Mouse (Mus musculus) forebrain, embryonic 13.5 days (tissue): ENCODE results near the gene Pole4. TPM values are rescaled to one million over a fixed set of nuclear protein-coding genes. Genes with fewer than 3 reads are reported as not detected.

ENCODE experiments used
- ATAC-seq: fragments of 200-750 bp; cut with Nextera tagmentation; 2 replicates; pipeline ENCODE4 v1.8.0; 2017
- H3K27ac ChIP-seq: fragments of 300-500 bp; sonication (generic); 2 replicates; pipeline ENCODE4 v1.5.1; 2015; ENCODE audit warnings: inconsistent platforms, mild to moderate bottlenecking, moderate library complexity
- H3K27me3 ChIP-seq: fragments of 300-500 bp; sonication (generic); 2 replicates; pipeline ENCODE4 v1.6.1; 2015; ENCODE audit warnings: mild to moderate bottlenecking, inconsistent platforms
- H3K36me3 ChIP-seq: fragments of 300-500 bp; sonication (generic); 2 replicates; pipeline ENCODE4 v1.6.1; 2015; ENCODE audit warnings: mild to moderate bottlenecking, inconsistent platforms; ENCODE audit not compliant: poor library complexity, severe bottlenecking
- H3K4me1 ChIP-seq: fragments of 300-500 bp; sonication (generic); 2 replicates; pipeline ENCODE4 v1.6.1; 2015; ENCODE audit warnings: inconsistent platforms
- H3K4me2 ChIP-seq: fragments of 300-500 bp; sonication (generic); 2 replicates; pipeline ENCODE4 v1.6.1; 2015; ENCODE audit warnings: inconsistent platforms, mild to moderate bottlenecking, moderate library complexity
- H3K4me3 ChIP-seq: fragments of 300-500 bp; sonication (generic); 2 replicates; pipeline ENCODE4 v1.5.1; 2015; ENCODE audit warnings: mild to moderate bottlenecking, inconsistent platforms
- H3K9ac ChIP-seq: fragments of 300-500 bp; sonication (generic); 2 replicates; pipeline ENCODE4 v1.6.1; 2015; ENCODE audit warnings: mild to moderate bottlenecking, inconsistent platforms
- H3K9me3 ChIP-seq: fragments of 300-500 bp; sonication (generic); replicated peaks from 2 replicates; pipeline ENCODE4 v1.6.1; 2016; ENCODE audit warnings: inconsistent platforms
- WGBS: fragments of 180-500 bp; shearing (Covaris S2); methylation state at CpG from one replicate; pipeline ENCODE4 v1.1.7; 2015; 5-methylcytosine and 5-hydroxymethylcytosine counted together
- polyA plus RNA-seq: library from polyadenylated mRNA; unstranded; fragments of >200 nt; fragmentation: Nextera tagmentation; extraction: Ambion mirVana; gene quantifications from 2 replicates; pipeline ENCODE4 v1.2.1, GENCODE M21; 2015

The Pole4 gene
- polyA plus RNA-seq, 1 experiment from 2014 or later: 95.0 TPM

DNA sequence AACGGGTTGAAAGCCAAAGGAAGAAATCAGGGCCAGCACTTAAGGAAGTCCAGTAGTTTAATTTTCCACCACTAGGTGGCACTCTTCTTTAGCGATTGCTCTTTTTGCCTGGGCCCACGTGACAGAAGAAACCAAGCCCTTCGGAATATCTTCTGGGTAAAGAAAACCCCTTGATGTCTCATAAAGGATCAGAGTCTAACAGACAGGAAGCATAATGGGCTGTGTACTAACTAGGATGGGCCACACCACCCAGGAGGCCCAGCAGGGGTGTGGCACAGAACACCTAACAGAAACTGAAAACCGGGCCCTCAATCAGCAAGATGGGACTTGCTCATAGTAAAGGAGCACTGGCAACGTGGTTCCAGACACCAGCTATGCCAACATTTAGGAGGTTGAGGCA, 35.1 kb upstream of the Pole4 start:
- 30% methylated on average over 6 of the region's 6 CpGs for WGBS
- Histone ChIP-seq H3K9me3 (no peaks in the 10 kb centered on the region), H3K27ac (no peak overlapping the region), H3K4me3 (no peak overlapping the region), H3K4me1 (no peaks in the 10 kb centered on the region), H3K4me2 (peak overlapping the region; percentile 28; the same call in 1 of the 2 replicates), H3K27me3 (no peaks in the 10 kb centered on the region), H3K9ac (no peak overlapping the region), H3K36me3 (peaks cover 43% of the 10 kb centered on the region)
- ATAC-seq: peak; percentile 79

DNA sequence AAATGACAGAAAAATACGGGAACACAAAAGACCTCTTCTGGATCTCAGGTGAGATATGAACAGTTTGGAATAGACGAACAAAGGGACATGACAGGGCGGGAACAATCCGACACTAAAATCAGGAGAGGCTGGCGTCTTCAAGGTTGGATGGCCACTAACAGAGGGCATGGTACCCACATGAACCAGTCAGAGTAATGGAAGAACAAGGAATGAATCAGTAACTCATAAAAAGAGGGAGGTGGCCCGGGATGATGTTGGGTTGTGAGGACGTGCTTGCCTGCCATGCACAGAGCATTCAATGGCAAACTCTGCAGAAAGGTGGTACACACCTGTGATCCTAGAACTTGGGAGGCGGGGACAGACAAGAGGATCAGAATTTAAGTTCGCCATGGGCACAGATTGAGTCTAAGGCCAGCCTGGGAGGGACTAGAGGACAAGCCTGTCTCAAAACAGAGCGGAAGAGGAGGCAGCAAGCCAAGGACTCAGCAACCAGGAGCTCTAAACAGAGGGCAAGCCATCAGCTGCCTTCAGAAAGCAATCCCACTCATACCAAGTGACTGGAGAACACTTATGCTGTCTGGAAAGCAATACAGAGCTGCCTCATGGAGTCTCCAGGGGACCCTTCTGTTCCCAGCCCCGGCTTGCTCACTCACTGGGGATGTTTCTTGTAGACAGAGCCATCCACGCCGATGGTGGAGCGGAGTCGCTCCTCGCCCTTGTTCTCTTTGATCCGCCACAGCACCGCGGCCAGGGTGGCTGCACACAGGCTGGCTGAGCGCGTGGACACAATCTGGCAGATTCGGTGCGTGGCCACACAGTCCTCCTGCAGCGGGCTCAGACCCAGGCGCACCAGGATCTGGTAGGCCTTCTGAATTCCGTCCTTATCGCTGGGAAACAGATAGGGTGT, 32.7 kb upstream of the Pole4 start:
- Histone ChIP-seq H3K4me2 (no peak overlapping the region), H3K4me3 (no peak overlapping the region), H3K27me3 (no peaks in the 10 kb centered on the region), H3K4me1 (no peaks in the 10 kb centered on the region), H3K9ac (no peak overlapping the region), H3K27ac (no peak overlapping the region), H3K9me3 (no peaks in the 10 kb centered on the region), H3K36me3 (peaks cover 51% of the 10 kb centered on the region)
- ATAC-seq: no peak
- WGBS: 96% methylated on average over 27 of the region's 27 CpGs

DNA sequence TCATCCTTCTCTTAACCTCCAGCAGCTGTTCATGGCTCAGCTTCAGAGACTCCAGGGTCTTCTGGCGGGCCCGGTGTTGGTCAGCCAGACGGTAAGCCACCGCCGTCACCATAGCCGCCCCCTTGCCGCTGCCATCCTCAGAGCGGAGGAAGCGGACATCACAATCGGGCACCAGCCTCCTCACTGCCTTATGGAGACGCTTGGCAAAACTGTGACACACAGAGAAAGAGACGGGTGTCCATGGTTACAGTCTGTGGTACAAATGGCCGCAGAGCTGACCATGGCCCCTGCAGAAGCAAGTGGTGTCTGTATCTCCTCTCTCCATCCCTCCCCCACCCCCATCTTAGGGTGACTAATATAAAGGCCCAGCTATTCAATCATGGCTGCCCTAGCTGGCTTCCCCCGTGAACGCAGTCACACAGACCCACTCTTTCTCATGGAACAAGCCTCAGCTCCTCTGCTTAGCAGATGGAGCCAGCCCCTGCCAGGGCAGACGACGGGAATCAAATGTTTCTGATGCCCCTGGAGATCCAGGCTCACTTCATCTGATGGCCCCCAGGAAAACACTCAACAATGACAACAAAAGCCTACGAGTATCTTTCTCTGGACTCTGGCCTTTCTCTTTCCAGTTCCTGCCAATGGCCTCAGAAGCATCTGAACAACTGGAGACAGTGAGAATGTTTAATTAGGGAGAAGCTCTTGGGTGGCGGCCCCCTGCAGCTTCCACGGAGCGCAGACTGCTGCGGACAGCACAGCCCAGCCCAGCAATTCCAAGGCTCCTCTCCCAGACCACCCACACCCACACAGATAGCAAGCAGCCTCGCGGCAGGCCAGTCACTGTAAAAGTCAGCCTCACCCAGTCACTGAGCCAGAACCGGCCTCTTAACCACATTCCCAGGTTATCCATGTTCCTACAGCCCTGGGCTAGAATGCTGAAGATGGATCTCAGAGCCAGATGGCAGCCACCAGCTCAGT, 31.7 kb upstream of the Pole4 start:
- Histone ChIP-seq H3K4me2 (no peak overlapping the region), H3K27ac (no peak overlapping the region), H3K9me3 (no peaks in the 10 kb centered on the region), H3K9ac (no peak overlapping the region), H3K36me3 (peaks cover 41% of the 10 kb centered on the region), H3K4me3 (no peak overlapping the region), H3K27me3 (no peaks in the 10 kb centered on the region), H3K4me1 (no peaks in the 10 kb centered on the region)
- no peak for ATAC-seq
- WGBS: 88% methylated on average over 25 of the region's 25 CpGs

DNA sequence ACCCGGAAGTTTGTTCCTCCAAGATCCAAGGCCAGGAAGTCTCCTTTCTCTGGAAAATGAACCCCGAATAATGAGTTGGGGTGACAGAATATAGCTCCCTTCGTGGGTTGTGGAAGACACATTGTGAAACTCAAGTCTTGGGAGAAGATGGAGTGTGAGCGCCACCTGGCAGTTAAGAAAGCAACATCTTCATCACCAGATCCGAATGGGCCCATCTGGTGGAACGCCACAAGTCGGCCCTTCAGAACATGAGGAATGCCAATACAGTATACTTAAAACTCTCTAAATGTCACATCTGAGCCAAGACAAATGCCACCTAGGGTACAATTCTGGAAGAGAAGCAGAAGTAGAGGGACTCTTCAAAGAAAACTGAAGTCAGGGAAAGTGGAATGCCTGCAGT, 30.2 kb upstream of the Pole4 start:
- ATAC-seq: no peak
- H3K27ac ChIP-seq: no peak overlapping the region
- H3K9ac ChIP-seq: no peak overlapping the region
- no peak overlapping the region for H3K4me2 ChIP-seq
- WGBS: 85% methylated on average over 7 of the region's 7 CpGs
- H3K27me3 ChIP-seq: no peaks in the 10 kb centered on the region
- H3K4me1 ChIP-seq: no peaks in the 10 kb centered on the region
- H3K36me3 ChIP-seq: peaks cover 50% of the 10 kb centered on the region
- H3K4me3 ChIP-seq: no peak overlapping the region
- H3K9me3 ChIP-seq: no peaks in the 10 kb centered on the region

DNA sequence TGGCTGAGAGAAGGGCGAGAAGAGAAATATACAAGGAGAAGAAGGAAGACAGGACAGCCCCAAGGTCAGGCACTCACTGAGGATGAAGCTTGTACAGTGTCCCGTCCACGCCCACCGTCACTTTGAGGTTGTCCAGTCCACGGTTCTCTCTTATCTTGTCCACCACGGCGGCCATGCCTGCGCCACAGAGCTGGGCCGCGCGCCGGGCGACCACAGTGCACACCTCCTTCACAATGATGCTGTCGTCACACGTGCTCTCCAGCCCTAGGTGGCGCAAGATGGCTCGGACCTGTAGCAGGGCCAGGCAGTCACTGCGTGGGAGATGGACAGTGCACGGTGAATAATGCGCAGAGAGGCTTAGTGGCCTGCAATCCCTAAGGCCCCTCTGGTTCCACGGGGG, 23.5 kb upstream of the Pole4 start:
- Histone ChIP-seq H3K27me3 (no peaks in the 10 kb centered on the region), H3K9ac (no peak overlapping the region), H3K36me3 (peaks cover 67% of the 10 kb centered on the region), H3K9me3 (no peaks in the 10 kb centered on the region), H3K4me3 (no peak overlapping the region), H3K27ac (no peak overlapping the region), H3K4me1 (no peaks in the 10 kb centered on the region), H3K4me2 (no peak overlapping the region)
- ATAC-seq: no peak
- 95% methylated on average over 21 of the region's 21 CpGs for WGBS

DNA sequence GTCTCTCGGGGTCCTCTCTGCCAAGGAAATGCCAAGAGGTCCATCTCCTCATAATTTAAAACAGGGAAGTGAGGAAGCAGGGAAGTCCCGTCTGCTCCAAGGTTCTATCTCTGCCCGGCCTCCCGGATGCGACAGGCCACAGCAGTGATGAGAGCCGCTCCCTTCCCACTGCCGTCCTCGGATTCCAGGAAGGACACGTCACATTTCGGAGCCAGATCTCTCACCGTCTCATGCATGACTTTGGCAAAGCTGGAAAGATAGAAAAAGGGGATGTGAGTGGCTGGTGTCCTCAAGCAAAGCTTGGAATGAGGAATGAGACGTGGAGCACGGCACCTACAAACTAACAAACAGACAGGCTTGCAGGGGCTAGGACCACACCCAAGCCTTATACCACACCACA, 22.0 kb upstream of the Pole4 start:
- H3K9me3 ChIP-seq: no peaks in the 10 kb centered on the region
- no peak overlapping the region for H3K4me3 ChIP-seq
- 96% methylated on average over 13 of the region's 13 CpGs for WGBS
- peaks cover 8% of the 10 kb centered on the region; the same call in 1 of the 2 replicates for H3K4me1 ChIP-seq
- no peaks in the 10 kb centered on the region for H3K27me3 ChIP-seq
- no peak overlapping the region for H3K27ac ChIP-seq
- H3K36me3 ChIP-seq: peaks cover 63% of the 10 kb centered on the region
- no peak overlapping the region for H3K4me2 ChIP-seq
- H3K9ac ChIP-seq: no peak overlapping the region
- ATAC-seq: no peak

DNA sequence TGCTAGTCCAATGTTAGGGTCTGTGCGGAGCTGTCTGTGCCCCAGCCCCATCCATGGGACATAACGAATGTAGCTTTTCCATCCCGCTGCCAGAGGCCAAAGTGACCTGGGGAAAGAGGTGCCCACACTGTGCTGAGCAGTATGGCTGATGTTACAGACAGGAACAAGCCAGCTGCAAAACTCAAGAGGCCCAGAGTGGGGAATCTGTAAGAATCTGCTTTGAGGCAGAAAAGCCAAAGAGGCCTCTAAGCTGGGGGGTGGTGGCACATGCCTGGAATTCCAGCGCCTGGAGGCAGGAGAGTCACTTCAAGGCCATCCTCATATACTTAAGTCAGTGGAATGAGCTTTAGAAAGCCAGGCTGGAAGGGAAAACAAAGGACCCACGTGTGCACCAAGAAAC, 18.2 kb upstream of the Pole4 start:
- Histone ChIP-seq H3K27ac (peak overlapping the region; percentile 15; the same call in 1 of the 2 replicates), H3K4me1 (peaks cover 8% of the 10 kb centered on the region; the same call in 1 of the 2 replicates), H3K4me2 (no peak overlapping the region), H3K4me3 (no peak overlapping the region), H3K9ac (no peak overlapping the region), H3K27me3 (no peaks in the 10 kb centered on the region), H3K9me3 (no peaks in the 10 kb centered on the region), H3K36me3 (peaks cover 36% of the 10 kb centered on the region)
- WGBS: 37% methylated on average over 5 of the region's 5 CpGs
- ATAC-seq: 0 out of 2 replicates have a peak, but pooled peaks have one; percentile 21

DNA sequence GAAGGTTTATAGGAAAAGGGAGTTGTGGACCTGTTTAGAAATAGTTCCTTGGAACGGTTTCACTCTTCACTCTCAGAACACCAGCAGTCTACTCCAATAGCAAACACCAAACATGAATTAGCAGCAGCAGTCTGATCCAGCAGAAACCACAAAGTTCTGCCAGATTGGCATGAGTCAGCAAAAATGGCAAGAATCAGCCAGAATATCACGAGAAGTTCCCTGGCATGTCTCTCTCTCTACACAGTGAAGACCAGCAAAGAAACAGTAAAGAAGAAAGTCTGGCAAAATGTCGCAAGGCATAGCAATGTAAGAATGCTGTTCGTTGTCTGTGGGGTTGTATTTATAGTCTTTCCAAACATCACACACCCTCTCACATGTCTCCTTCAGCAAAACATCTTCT, 11.0 kb upstream of the Pole4 start:
- H3K9me3 ChIP-seq: no peaks in the 10 kb centered on the region
- H3K4me2 ChIP-seq: no peak overlapping the region
- H3K36me3 ChIP-seq: no peaks in the 10 kb centered on the region
- H3K4me1 ChIP-seq: no peaks in the 10 kb centered on the region
- no peaks in the 10 kb centered on the region for H3K27me3 ChIP-seq
- 91% methylated on average over 4 of the region's 4 CpGs for WGBS
- H3K9ac ChIP-seq: no peak overlapping the region
- H3K27ac ChIP-seq: no peak overlapping the region
- no peak for ATAC-seq
- no peak overlapping the region for H3K4me3 ChIP-seq

DNA sequence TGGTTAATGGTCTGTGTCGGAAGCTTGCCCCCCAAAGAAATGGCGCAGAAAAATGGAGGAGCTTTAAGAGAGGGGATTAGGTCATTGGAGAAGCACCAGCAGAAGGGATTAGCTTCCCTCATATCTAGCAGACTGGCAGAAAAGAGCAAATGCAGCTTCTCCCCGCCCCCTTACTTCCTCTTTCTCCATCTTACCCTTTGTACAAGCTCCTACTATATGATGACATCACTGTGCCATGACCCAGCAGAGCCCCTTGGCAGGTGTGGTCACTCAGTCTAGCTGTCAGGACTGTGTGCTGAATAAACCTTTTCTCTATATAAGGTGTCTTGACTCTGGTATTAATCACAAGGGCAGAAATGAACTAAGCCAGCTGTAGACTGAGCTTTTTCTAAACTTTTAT, 10.5 kb upstream of the Pole4 start:
- Histone ChIP-seq H3K9me3 (no peaks in the 10 kb centered on the region), H3K4me2 (no peak overlapping the region), H3K4me3 (no peak overlapping the region), H3K27ac (no peak overlapping the region), H3K36me3 (no peaks in the 10 kb centered on the region), H3K27me3 (no peaks in the 10 kb centered on the region), H3K9ac (no peak overlapping the region), H3K4me1 (no peaks in the 10 kb centered on the region)
- 79% methylated on average over 3 of the region's 3 CpGs for WGBS
- ATAC-seq: no peak

DNA sequence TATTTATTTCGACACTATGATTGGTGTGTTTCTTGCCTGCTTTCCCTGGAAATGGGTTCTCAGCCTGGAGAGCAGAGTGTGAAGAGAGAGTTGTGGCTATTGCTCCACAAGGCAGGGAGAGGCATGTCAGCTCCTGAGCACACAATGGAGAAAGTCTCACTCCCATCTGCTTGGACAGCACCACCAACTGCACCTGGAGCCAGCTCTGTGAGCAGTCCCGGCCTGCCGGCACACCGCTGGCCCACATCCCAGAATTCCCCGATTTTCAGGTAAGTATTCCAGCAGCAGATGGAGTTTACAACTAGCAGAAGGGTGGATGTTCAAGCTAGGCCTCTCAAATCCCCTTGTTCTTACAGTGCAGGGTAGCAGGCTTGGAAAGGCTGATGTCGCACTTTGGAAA, 10.1 kb upstream of the Pole4 start:
- H3K27me3 ChIP-seq: no peaks in the 10 kb centered on the region
- no peak for ATAC-seq
- H3K4me1 ChIP-seq: no peaks in the 10 kb centered on the region
- H3K4me3 ChIP-seq: no peak overlapping the region
- no peaks in the 10 kb centered on the region for H3K9me3 ChIP-seq
- H3K27ac ChIP-seq: no peak overlapping the region
- H3K36me3 ChIP-seq: no peaks in the 10 kb centered on the region
- WGBS: 80% methylated on average over 6 of the region's 6 CpGs
- H3K9ac ChIP-seq: no peak overlapping the region
- no peak overlapping the region for H3K4me2 ChIP-seq

DNA sequence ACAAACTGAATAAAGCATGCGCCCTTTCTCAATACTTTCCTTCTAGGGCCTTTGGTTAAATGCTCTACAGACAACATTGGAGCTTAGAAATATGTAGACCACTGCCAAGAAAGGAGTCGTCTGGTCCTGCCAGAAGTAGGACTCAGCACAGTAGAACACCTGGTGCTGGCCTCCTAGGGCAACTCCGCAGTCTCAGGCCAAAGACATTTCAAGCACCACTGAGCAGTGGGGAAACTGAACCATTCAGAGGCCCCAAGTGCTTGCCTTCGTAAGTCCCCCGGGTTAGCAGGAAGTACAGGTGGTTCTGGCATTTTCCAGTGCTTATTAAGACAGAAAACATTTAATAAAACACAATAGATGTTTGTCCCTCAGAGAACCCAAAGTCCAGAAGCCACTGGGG, 9.7 kb upstream of the Pole4 start:
- H3K4me2 ChIP-seq: no peak overlapping the region
- WGBS: 87% methylated on average over 5 of the region's 5 CpGs

DNA sequence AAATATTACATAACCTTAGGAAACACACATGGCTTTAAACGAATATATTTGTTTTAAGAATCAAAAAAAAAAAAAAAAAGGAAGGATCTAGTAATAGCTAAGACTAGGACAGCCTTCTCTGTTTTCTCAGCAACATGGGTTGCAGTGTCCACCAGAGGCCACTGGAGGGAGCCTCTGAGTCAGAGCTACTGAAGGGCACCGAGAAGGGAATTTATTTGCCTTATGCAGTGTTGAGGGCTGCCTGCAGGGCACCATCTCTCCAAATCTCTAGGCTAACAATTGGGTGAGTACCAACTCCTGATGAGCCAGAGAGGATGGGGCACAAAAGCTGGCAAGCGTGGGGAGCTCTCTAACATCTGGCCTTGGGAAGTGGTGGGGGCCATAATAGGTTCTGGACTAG, 9.1 kb upstream of the Pole4 start:
- Histone ChIP-seq H3K9ac (no peak overlapping the region), H3K4me2 (no peak overlapping the region), H3K27me3 (no peaks in the 10 kb centered on the region), H3K36me3 (no peaks in the 10 kb centered on the region), H3K27ac (no peak overlapping the region), H3K9me3 (no peaks in the 10 kb centered on the region), H3K4me3 (no peak overlapping the region), H3K4me1 (no peaks in the 10 kb centered on the region)
- ATAC-seq: peak; percentile 66
- 18% methylated on average over 3 of the region's 3 CpGs for WGBS

More for the DNA sequence above, 9.7 kb upstream of the Pole4 start:
- Histone ChIP-seq H3K27ac (no peak overlapping the region), H3K36me3 (no peaks in the 10 kb centered on the region), H3K9me3 (no peaks in the 10 kb centered on the region), H3K4me1 (no peaks in the 10 kb centered on the region), H3K27me3 (no peaks in the 10 kb centered on the region), H3K4me3 (no peak overlapping the region), H3K9ac (no peak overlapping the region)
- ATAC-seq: no peak
